Mouse (Mus musculus): ENCODE results near the gene Hoxd4. TPM values are rescaled to one million over a fixed set of nuclear protein-coding genes. Genes with fewer than 3 reads are reported as not detected.

Hoxd4 gene
- polyA plus RNA-seq, 1 experiment, result not detected

DNA sequence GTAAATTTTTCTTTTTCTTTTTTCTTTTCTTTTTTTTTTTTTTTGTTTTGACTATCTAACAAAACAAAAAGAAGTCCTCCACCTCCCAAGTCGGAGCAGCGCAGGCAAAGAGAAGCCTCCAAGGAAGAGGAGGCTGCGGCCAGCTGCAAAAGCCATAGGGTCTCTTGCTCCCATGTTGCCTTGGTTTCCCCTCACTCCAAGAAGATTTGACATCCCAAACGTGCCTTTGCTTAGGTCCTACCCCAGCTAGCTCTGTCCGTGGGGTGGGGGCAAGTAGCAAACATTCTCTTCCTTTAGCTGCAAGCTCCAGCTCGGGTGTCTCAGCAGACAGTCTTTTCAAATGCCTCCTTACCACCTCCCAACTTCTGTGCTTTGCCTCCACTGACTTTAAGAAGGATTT is 22.0 kb downstream of the Hoxd4 start:
- no peak overlapping the region for H3K4me3 ChIP-seq (ENCODE audit: insufficient read depth, low read depth, low read length)
- 3% methylated on average over 6 of the region's 6 CpGs for WGBS

DNA sequence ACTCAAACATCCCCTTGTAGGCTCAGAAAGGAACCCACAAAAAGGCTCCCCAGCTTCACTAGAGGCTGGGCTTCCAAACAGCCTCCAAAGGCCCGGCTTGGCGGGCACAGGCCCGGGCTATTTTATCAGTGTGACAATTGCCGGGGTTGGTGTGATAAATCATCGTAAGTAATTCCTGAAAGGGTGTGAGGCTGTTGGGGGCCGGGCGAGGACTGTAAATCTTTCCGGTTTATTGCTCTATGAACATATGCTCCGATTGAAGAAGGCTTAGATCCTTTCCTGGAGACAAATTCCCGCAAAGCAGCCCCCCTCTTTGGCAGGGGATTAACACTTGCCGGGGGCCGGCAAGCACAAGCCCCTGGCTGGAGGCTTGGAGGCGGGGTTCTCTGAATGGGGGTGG is 22.7 kb downstream of the Hoxd4 start:
- Histone ChIP-seq H3K27ac (ENCODE audit: insufficient read depth, low read depth, low read length) (no peak overlapping the region), H3K4me3 (ENCODE audit: insufficient read depth, low read depth, low read length) (no peak overlapping the region), H3K4me1 (ENCODE audit: control insufficient read depth, insufficient read depth, low read length) (peaks cover 3% of the 10 kb centered on the region)
- TF ChIP-seq CTCF (IDR thresholded peaks at IDR 0.05; ENCODE audit: insufficient read depth, low read depth, low read length) (no peak), POLR2A (IDR thresholded peaks at IDR 0.05; ENCODE audit: insufficient read depth, low read depth, low read length) (no peak)
- WGBS, result 4% methylated on average over 13 of the region's 13 CpGs

More for the DNA sequence above, 22.0 kb downstream of the Hoxd4 start:
- Histone ChIP-seq H3K27ac (ENCODE audit: insufficient read depth, low read depth, low read length) (no peak overlapping the region), H3K4me1 (ENCODE audit: control insufficient read depth, insufficient read depth, low read length) (peaks cover 3% of the 10 kb centered on the region)
- TF ChIP-seq POLR2A (IDR thresholded peaks at IDR 0.05; ENCODE audit: insufficient read depth, low read depth, low read length) (no peak), CTCF (IDR thresholded peaks at IDR 0.05; ENCODE audit: insufficient read depth, low read depth, low read length) (no peak)

DNA sequence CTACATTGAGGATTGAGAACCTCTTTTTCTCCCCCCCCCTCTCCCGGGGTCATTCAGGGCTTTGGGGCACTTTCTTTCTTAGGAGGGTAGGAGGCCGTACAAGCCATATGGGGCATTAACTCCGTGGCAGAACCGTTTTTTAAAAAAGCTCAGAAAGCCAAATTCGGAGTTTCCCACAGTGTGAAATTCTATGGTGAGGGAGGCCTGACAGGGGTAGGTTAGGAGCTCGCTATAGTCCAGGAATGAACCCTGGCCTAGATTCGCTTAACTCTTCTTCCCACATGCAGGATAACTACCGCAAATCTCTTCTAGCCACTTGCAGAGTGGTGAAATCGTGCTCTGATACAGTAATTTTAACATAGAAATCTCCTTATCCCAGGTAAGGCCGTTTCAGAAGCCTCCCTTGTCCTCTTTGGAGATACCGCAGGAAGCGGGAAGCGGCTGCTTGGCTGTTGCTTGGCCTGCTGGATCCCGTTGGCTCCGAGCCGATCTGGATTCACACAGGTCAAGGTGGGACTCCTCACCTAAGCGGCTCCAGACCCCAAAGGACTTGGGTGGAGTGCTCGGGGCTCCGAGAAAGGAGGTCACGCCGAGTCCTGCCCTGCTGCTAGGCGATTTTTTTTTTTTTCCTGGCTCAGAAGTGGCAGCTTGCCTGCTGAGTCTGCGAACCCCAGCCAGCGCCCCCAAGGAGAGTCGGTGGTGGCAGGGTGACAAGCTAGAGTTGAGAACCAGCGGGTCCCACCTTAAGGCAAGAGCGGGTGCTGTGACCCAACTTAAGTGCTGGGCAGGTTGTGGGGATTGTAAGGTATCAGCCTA is 23.5 kb downstream of the Hoxd4 start:
- H3K4me3 ChIP-seq (ENCODE audit: insufficient read depth, low read depth, low read length), result no peak overlapping the region
- 3% methylated on average over 27 of the region's 27 CpGs for WGBS
- H3K4me1 ChIP-seq (ENCODE audit: control insufficient read depth, insufficient read depth, low read length), result peaks cover 3% of the 10 kb centered on the region
- H3K27ac ChIP-seq (ENCODE audit: insufficient read depth, low read depth, low read length), result no peak overlapping the region
- TF ChIP-seq CTCF (IDR thresholded peaks at IDR 0.05; ENCODE audit: insufficient read depth, low read depth, low read length) (no peak), POLR2A (IDR thresholded peaks at IDR 0.05; ENCODE audit: insufficient read depth, low read depth, low read length) (no peak)

DNA sequence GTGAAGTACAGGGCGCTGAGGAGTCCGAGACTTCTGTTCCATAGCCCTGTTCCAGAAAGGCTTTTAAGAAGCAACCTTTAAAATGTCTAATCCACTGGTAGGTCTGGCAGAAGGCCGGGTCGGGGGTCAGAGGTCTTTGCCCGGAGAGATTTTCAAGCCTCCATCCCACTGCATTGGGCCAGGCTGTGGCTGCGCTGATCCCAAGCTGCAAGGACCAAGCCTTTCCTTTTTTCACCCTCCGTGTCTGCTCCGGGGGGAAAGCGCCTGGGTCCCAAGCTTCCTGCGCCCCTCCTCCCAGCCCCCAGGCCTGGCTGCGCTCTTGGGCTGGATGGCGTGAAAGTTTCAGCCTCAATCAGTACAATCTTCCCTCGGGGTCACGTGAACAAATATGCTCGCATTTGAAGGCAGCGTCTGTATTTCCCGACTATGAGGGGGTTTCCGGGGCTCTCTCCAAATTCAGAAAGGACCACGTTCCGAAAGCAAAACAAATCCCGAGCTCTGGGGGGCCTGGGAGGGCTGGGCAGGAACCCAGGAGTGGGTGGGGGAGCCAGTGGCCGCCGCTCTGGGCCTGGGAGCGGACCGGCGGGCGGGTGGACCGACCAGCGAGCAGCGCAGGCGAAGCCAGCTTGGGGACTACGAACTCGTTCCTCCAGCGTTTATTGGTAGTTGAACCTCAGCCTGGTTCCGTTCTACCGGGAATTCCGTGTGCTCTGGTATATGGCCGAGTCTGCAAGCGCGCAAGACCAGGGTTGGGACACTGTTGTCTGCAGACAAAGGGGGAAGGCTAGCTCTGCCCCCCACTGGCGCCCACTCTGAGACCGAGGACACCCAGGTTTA is 24.3 kb downstream of the Hoxd4 start:
- TF ChIP-seq POLR2A (IDR thresholded peaks at IDR 0.05; ENCODE audit: insufficient read depth, low read depth, low read length), result no peak
- no peak for TF ChIP-seq CTCF (IDR thresholded peaks at IDR 0.05; ENCODE audit: insufficient read depth, low read depth, low read length)
- 1% methylated on average over 42 of the region's 42 CpGs for WGBS
- H3K27ac ChIP-seq (ENCODE audit: insufficient read depth, low read depth, low read length), result no peak overlapping the region
- H3K4me1 ChIP-seq (ENCODE audit: control insufficient read depth, insufficient read depth, low read length), result peaks cover 6% of the 10 kb centered on the region
- no peak overlapping the region for H3K4me3 ChIP-seq (ENCODE audit: insufficient read depth, low read depth, low read length)

DNA sequence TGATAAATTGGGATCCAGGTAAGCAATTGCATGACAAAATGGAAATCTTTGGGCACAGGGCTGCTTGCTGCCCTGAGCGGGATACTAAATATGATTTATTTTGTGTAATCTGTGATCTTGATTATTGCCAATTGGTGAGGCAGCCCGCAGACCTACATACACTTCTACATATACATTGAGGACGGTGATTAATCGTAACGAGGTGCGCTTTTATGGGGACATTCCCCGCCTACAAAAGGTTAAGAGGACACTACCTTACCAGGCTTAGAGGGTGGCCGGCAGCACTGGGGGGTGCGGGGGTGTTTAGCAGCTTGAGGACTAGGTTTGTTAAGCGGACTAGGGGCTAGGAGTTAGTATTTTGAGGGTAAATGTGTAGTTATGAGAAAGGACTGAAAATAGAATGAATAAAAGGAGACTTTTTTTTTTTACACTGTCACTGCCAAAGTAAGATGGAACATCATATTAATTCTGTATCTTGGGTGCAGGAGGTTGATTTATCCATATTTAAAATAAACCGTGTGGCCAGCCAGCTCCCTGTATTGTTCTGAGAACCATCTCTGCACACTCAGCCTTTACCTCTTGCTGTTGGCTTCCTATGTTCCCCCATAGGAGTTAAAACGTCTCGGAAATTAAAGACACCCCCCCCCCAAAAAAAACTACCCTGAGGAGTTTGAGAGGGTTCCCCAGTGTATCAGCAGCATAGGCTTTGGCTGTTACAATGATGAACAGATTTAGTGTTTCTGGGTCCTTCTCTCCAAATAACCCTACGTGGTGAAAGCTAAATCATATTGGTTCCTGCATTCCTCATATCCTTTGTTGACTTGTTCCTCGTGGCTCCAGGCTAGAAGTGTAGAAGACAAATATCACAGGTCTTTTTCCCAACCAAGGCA is 25.2 kb downstream of the Hoxd4 start:
- no peak overlapping the region for H3K27ac ChIP-seq (ENCODE audit: insufficient read depth, low read depth, low read length)
- no peak overlapping the region for H3K4me3 ChIP-seq (ENCODE audit: insufficient read depth, low read depth, low read length)
- peaks cover 6% of the 10 kb centered on the region for H3K4me1 ChIP-seq (ENCODE audit: control insufficient read depth, insufficient read depth, low read length)
- 4% methylated on average over 15 of the region's 15 CpGs for WGBS
- TF ChIP-seq CTCF (IDR thresholded peaks at IDR 0.05; ENCODE audit: insufficient read depth, low read depth, low read length) (no peak), POLR2A (IDR thresholded peaks at IDR 0.05; ENCODE audit: insufficient read depth, low read depth, low read length) (no peak)

DNA sequence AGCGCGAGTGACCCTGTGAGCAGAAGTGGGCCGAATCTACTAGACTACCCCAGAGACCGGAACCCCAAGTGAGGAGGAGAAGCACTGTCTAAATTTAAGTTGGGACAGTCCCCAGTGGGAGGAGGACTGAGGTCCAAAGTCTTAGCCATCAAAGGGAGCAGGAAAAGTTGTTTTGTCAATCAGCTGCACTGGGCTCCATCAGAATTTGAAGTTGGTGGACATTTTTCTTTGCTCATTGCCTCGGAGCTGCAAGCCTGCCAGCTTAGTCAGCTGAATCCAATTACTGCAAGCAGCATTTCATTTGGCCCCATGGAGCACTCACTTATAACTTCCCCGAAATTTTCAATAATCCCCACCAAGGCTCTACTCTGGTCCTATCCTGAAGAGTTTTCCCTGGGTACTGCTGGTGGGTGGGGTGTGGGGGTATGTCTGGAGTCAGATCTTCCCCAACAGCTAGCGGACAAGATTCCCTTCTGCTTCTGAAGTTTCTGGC is 25.9 kb downstream of the Hoxd4 start:
- Histone ChIP-seq H3K27ac (ENCODE audit: insufficient read depth, low read depth, low read length) (no peak overlapping the region), H3K4me3 (ENCODE audit: insufficient read depth, low read depth, low read length) (no peak overlapping the region), H3K4me1 (ENCODE audit: control insufficient read depth, insufficient read depth, low read length) (peaks cover 6% of the 10 kb centered on the region)
- 3% methylated on average over 7 of the region's 7 CpGs for WGBS
- TF ChIP-seq POLR2A (IDR thresholded peaks at IDR 0.05; ENCODE audit: insufficient read depth, low read depth, low read length) (no peak), CTCF (IDR thresholded peaks at IDR 0.05; ENCODE audit: insufficient read depth, low read depth, low read length) (no peak)

DNA sequence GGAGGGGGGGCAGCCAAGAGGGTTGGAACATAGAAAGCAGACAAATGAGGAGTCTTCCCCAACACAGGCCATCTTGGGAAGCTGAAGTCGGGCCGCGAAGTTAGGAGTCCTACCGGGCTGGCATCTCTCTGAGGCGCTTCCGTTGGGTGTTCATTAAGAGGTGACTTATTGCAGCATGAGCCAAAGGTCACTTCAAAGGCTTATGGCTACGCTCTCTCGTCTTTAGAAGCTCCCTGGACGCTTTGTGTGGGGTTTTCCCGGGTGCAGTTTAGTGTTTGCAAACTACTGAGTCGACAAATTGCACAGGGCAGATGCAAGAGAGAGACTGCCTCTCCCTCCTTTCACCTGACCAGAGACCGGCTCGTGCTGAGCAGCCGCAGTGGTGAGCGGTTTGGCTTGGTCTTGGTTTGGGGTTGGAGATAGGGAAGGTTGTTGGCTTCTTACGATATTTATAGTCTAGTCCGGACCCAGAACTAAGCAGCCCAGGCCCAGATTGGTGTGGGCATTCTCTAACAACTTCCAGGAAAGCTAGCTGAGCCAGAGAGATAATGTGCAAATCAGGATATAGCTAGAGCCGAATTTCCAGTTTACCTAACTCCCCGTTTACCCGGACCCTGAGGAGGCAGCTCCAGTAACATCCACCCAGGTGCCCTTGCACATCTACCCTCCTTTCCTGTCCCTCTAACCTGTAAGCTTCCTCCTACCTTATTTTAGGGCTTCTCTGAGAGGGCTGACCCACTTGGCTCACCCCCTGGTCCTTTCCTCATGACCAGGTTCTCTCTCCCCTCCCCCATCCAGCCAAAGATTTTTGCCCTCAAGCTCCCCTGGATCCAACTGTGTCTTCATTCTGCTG is 27.1 kb downstream of the Hoxd4 start:
- H3K4me1 ChIP-seq (ENCODE audit: control insufficient read depth, insufficient read depth, low read length), result peaks cover 6% of the 10 kb centered on the region
- H3K27ac ChIP-seq (ENCODE audit: insufficient read depth, low read depth, low read length), result no peak overlapping the region
- H3K4me3 ChIP-seq (ENCODE audit: insufficient read depth, low read depth, low read length), result no peak overlapping the region
- WGBS, result 2% methylated on average over 20 of the region's 20 CpGs
- TF ChIP-seq POLR2A (IDR thresholded peaks at IDR 0.05; ENCODE audit: insufficient read depth, low read depth, low read length) (no peak), CTCF (IDR thresholded peaks at IDR 0.05; ENCODE audit: insufficient read depth, low read depth, low read length) (no peak)

DNA sequence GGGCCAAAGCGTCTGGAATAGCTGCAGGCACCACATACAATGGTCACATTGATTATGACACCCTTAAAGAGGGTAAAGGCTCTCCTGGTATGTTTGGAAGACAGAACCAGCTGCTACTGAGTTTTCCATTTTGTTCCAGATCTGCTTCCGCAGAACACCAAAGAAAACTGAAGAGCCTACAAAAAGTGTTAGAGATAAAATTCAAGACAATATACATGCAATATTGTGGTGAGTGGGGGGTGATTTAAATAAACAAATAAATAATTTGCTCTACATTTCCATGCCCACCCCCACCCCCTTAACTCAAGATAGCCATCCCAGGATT is 27.7 kb downstream of the Hoxd4 start:
- Histone ChIP-seq H3K4me1 (ENCODE audit: control insufficient read depth, insufficient read depth, low read length) (peaks cover 6% of the 10 kb centered on the region), H3K4me3 (ENCODE audit: insufficient read depth, low read depth, low read length) (no peak overlapping the region), H3K27ac (ENCODE audit: insufficient read depth, low read depth, low read length) (no peak overlapping the region)
- TF ChIP-seq CTCF (IDR thresholded peaks at IDR 0.05; ENCODE audit: insufficient read depth, low read depth, low read length) (no peak), POLR2A (IDR thresholded peaks at IDR 0.05; ENCODE audit: insufficient read depth, low read depth, low read length) (no peak)
- 7% methylated on average over 2 of the region's 2 CpGs for WGBS

All from olfactory bulb, adult 2 months (tissue).